Mouse (Mus musculus): ENCODE measurements around the gene Olfr1426. TPM values are rescaled to one million over a fixed set of nuclear protein-coding genes. Genes with fewer than 3 reads are reported as not detected.
A peak's percentile ranks its signal among the peaks of the same experiment; 100 is the strongest.
"Not testable (repeated sequence)": the region's sequence is repeated elsewhere in the genome, so short reads cannot be mapped to it uniquely, and the experiment has no call there.

The Olfr1426 gene
- not detected in 2 replicates for total RNA-seq (2014; fragmentation: Nextera tagmentation)
- total RNA-seq (2017), result not detected in 2 replicates

GRCm38 (mm10) chr19:12091913-12092312, at the start of gene Olfr1426:
Gene Olfr1426, minus strand, starts transcription at chr19:12092013.
- ATAC-seq (replicated peaks; ENCODE audit: low FRiP score, low TSS enrichment, poor library complexity, severe bottlenecking), result no peak

GRCm38 (mm10) chr19:12134289-12134688, 42.5 kb upstream of the Olfr1426 start:
- 0 out of 2 replicates have a peak, but pooled peaks have one; percentile 41 for ATAC-seq (replicated peaks; ENCODE audit: low FRiP score, low TSS enrichment, poor library complexity, severe bottlenecking)

- ATAC-seq (replicated peaks; ENCODE audit: low FRiP score, low TSS enrichment, poor library complexity, severe bottlenecking), result no peak
Observed at GRCm38 (mm10) chr19:12123103-12123502, 31.3 kb upstream of the Olfr1426 start, which contains the start of gene Olfr76. Gene Olfr76, minus strand, starts transcription at chr19:12123203.

- ATAC-seq (replicated peaks; ENCODE audit: low FRiP score, low TSS enrichment, poor library complexity, severe bottlenecking), result no peak
Observed at GRCm38 (mm10) chr19:12116464-12116863, 24.7 kb upstream of the Olfr1426 start.

GRCm38 (mm10) chr19:12115797-12116196, 24.0 kb upstream of the Olfr1426 start, which contains the start of gene Olfr1428:
Gene Olfr1428, minus strand, starts transcription at chr19:12115897.
- ATAC-seq (replicated peaks; ENCODE audit: low FRiP score, low TSS enrichment, poor library complexity, severe bottlenecking), result no peak

GRCm38 (mm10) chr19:12113807-12114206, 22.0 kb upstream of the Olfr1426 start:
- no peak for ATAC-seq (replicated peaks; ENCODE audit: low FRiP score, low TSS enrichment, poor library complexity, severe bottlenecking)

GRCm38 (mm10) chr19:12104541-12104940, 12.7 kb upstream of the Olfr1426 start:
- no peak for ATAC-seq (replicated peaks; ENCODE audit: low FRiP score, low TSS enrichment, poor library complexity, severe bottlenecking)

GRCm38 (mm10) chr19:12103234-12103633, 11.4 kb upstream of the Olfr1426 start, which contains the start of gene Olfr1427:
Gene Olfr1427, minus strand, starts transcription at chr19:12103334.
- ATAC-seq (replicated peaks; ENCODE audit: low FRiP score, low TSS enrichment, poor library complexity, severe bottlenecking), result no peak

- not testable (repeated sequence) for ATAC-seq (replicated peaks; ENCODE audit: low FRiP score, low TSS enrichment, poor library complexity, severe bottlenecking)
Observed at GRCm38 (mm10) chr19:12077631-12078030, 14.2 kb downstream of the Olfr1426 start, which contains the start of gene Olfr1425. Gene Olfr1425, minus strand, starts transcription at chr19:12077731.

- ATAC-seq (replicated peaks; ENCODE audit: low FRiP score, low TSS enrichment, poor library complexity, severe bottlenecking), result not testable (repeated sequence)
Observed at GRCm38 (mm10) chr19:12069546-12069945, 22.3 kb downstream of the Olfr1426 start.

GRCm38 (mm10) chr19:12067806-12068205, 24.0 kb downstream of the Olfr1426 start:
- not testable (repeated sequence) for ATAC-seq (replicated peaks; ENCODE audit: low FRiP score, low TSS enrichment, poor library complexity, severe bottlenecking)

- ATAC-seq (replicated peaks; ENCODE audit: low FRiP score, low TSS enrichment, poor library complexity, severe bottlenecking), result not testable (repeated sequence)
Observed at GRCm38 (mm10) chr19:12062582-12062981, 29.2 kb downstream of the Olfr1426 start, which contains the start of gene Olfr1424. Gene Olfr1424, minus strand, starts transcription at chr19:12062682.

- ATAC-seq (replicated peaks; ENCODE audit: low FRiP score, low TSS enrichment, poor library complexity, severe bottlenecking), result no peak
Observed at GRCm38 (mm10) chr19:12043163-12043562, 48.6 kb downstream of the Olfr1426 start.

- no peak for ATAC-seq (replicated peaks; ENCODE audit: low FRiP score, low TSS enrichment, poor library complexity, severe bottlenecking)
Observed at GRCm38 (mm10) chr19:12041217-12041616, 50.6 kb downstream of the Olfr1426 start, which contains the start of gene Olfr1423. Gene Olfr1423, minus strand, starts transcription at chr19:12041317.

- ATAC-seq (replicated peaks; ENCODE audit: low FRiP score, low TSS enrichment, poor library complexity, severe bottlenecking), result no peak
Observed at GRCm38 (mm10) chr19:12037727-12038126, 54.1 kb downstream of the Olfr1426 start.

Other genes with a start within 250 kb of the Olfr1426 start
- gene Olfr1418, start 230.9 kb downstream of the Olfr1426 start, total RNA-seq (2014; fragmentation: Nextera tagmentation), result not detected in 2 replicates
- gene Olfr1418, start 230.9 kb downstream of the Olfr1426 start, total RNA-seq (2017), result not detected in 2 replicates
- gene Olfr1419, start 216.9 kb downstream of the Olfr1426 start, total RNA-seq (2014; fragmentation: Nextera tagmentation), result not detected in 2 replicates
- gene Olfr1419, start 216.9 kb downstream of the Olfr1426 start, total RNA-seq (2017), result not detected in 2 replicates
- not detected in 2 replicates for gene Olfr1420, start 205.4 kb downstream of the Olfr1426 start, total RNA-seq (2014; fragmentation: Nextera tagmentation)
- gene Olfr1420, start 205.4 kb downstream of the Olfr1426 start, total RNA-seq (2017), result not detected in 2 replicates
- gene Patl1, start 179.6 kb downstream of the Olfr1426 start, total RNA-seq (2014; fragmentation: Nextera tagmentation), result 21.1 and 28.6 TPM in 2 replicates
- 10.4 and 11.0 TPM in 2 replicates for gene Patl1, start 179.6 kb downstream of the Olfr1426 start, total RNA-seq (2017)
- gene Osbp, start 126.1 kb downstream of the Olfr1426 start, total RNA-seq (2014; fragmentation: Nextera tagmentation), result 39.5 and 39.9 TPM in 2 replicates
- 28.8 and 29.0 TPM in 2 replicates for gene Osbp, start 126.1 kb downstream of the Olfr1426 start, total RNA-seq (2017)
- gene Olfr1423, start 50.7 kb downstream of the Olfr1426 start, total RNA-seq (2014; fragmentation: Nextera tagmentation), result not detected in 2 replicates
- not detected in 2 replicates for gene Olfr1423, start 50.7 kb downstream of the Olfr1426 start, total RNA-seq (2017)
- gene Olfr1424, start 29.3 kb downstream of the Olfr1426 start, total RNA-seq (2014; fragmentation: Nextera tagmentation), result not detected in 2 replicates
- not detected in 2 replicates for gene Olfr1424, start 29.3 kb downstream of the Olfr1426 start, total RNA-seq (2017)
- gene Olfr1425, start 14.3 kb downstream of the Olfr1426 start, total RNA-seq (2014; fragmentation: Nextera tagmentation), result not detected in 2 replicates
- gene Olfr1425, start 14.3 kb downstream of the Olfr1426 start, total RNA-seq (2017), result not detected in 2 replicates
- gene Olfr1427, start 11.3 kb upstream of the Olfr1426 start, total RNA-seq (2014; fragmentation: Nextera tagmentation), result not detected in 2 replicates
- not detected in 2 replicates for gene Olfr1427, start 11.3 kb upstream of the Olfr1426 start, total RNA-seq (2017)
- not detected in 2 replicates for gene Olfr1428, start 23.9 kb upstream of the Olfr1426 start, total RNA-seq (2014; fragmentation: Nextera tagmentation)
- not detected in 2 replicates for gene Olfr1428, start 23.9 kb upstream of the Olfr1426 start, total RNA-seq (2017)
- gene Olfr76, start 31.2 kb upstream of the Olfr1426 start, total RNA-seq (2014; fragmentation: Nextera tagmentation), result not detected in 2 replicates
- not detected in 2 replicates for gene Olfr76, start 31.2 kb upstream of the Olfr1426 start, total RNA-seq (2017)
- not detected in 2 replicates for gene Olfr1555-ps1, start 78.1 kb upstream of the Olfr1426 start, total RNA-seq (2014; fragmentation: Nextera tagmentation)
- not detected in 2 replicates for gene Olfr1555-ps1, start 78.1 kb upstream of the Olfr1426 start, total RNA-seq (2017)
- not detected in 2 replicates for gene Olfr1431, start 108.6 kb upstream of the Olfr1426 start, total RNA-seq (2014; fragmentation: Nextera tagmentation)
- not detected in 2 replicates for gene Olfr1431, start 108.6 kb upstream of the Olfr1426 start, total RNA-seq (2017)
- gene Olfr1432, start 140.6 kb upstream of the Olfr1426 start, total RNA-seq (2014; fragmentation: Nextera tagmentation), result not detected in 2 replicates
- gene Olfr1432, start 140.6 kb upstream of the Olfr1426 start, total RNA-seq (2017), result not detected in 2 replicates
- gene Olfr262, start 149.6 kb upstream of the Olfr1426 start, total RNA-seq (2014; fragmentation: Nextera tagmentation), result not detected in 2 replicates
- gene Olfr262, start 149.6 kb upstream of the Olfr1426 start, total RNA-seq (2017), result not detected in 2 replicates
- gene Olfr235, start 169.0 kb upstream of the Olfr1426 start, total RNA-seq (2014; fragmentation: Nextera tagmentation), result not detected in 2 replicates
- gene Olfr235, start 169.0 kb upstream of the Olfr1426 start, total RNA-seq (2017), result not detected in 2 replicates
- not detected in 2 replicates for gene Olfr1434, start 187.8 kb upstream of the Olfr1426 start, total RNA-seq (2014; fragmentation: Nextera tagmentation)
- gene Olfr1434, start 187.8 kb upstream of the Olfr1426 start, total RNA-seq (2017), result not detected in 2 replicates
- gene Olfr1436, start 207.1 kb upstream of the Olfr1426 start, total RNA-seq (2014; fragmentation: Nextera tagmentation), result not detected in 2 replicates
- not detected in 2 replicates for gene Olfr1436, start 207.1 kb upstream of the Olfr1426 start, total RNA-seq (2017)
- gene Olfr1437, start 233.1 kb upstream of the Olfr1426 start, total RNA-seq (2014; fragmentation: Nextera tagmentation), result not detected in 2 replicates
- gene Olfr1437, start 233.1 kb upstream of the Olfr1426 start, total RNA-seq (2017), result not detected in 2 replicates
- gene Olfr1438-ps1, start 243.9 kb upstream of the Olfr1426 start, total RNA-seq (2014; fragmentation: Nextera tagmentation), result not detected in 2 replicates
- not detected in 2 replicates for gene Olfr1438-ps1, start 243.9 kb upstream of the Olfr1426 start, total RNA-seq (2017)

All from megakaryocyte-erythroid progenitor cell, adult 5-6 weeks (primary cell).